Mouse (Mus musculus) retina, postnatal 1 day (tissue): Measurements from ENCODE around the gene Btg2.

Experiments
- DNase-seq: peaks from one replicate; pipeline ENCODE4 v3.0.0-alpha.2; 2012

The Btg2 gene

DNA sequence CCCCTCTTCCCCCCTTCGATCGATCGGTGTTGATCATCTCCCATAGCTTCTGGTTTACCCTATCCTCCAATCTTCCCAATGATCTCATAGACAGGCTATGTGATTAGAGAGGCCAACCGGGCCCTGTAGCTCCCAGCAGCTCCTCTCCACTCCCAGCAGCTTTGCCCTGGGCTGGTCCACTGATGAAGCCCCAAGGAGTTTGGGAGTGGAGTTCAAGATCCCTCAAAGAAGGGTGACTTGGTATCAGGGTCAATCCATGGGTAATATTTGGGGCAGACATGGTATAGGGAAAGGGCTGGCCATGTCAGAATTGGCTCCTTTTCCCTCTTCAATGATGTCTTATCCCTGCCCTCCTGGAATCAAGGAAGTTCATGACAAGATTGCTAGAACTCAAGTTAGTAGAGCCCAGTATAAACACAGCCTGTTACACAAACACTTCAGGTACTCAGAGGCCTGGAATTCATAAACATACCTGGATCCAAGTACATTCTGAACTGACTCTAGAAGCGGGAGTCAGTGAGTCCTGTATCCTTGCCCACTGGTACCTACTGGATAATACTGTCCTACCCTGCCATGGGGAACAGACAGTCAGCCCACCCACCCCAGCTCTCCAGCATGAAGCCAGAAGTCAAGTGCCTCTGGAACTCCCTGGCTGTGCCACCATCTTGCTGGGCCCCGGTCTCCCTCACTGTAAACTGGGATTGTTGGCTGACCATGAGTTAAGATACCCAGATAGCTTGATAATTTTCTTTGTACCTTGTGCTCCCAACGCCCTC lies 18.3 kb upstream of the Btg2 start:
- no peak for DNase-seq

DNA sequence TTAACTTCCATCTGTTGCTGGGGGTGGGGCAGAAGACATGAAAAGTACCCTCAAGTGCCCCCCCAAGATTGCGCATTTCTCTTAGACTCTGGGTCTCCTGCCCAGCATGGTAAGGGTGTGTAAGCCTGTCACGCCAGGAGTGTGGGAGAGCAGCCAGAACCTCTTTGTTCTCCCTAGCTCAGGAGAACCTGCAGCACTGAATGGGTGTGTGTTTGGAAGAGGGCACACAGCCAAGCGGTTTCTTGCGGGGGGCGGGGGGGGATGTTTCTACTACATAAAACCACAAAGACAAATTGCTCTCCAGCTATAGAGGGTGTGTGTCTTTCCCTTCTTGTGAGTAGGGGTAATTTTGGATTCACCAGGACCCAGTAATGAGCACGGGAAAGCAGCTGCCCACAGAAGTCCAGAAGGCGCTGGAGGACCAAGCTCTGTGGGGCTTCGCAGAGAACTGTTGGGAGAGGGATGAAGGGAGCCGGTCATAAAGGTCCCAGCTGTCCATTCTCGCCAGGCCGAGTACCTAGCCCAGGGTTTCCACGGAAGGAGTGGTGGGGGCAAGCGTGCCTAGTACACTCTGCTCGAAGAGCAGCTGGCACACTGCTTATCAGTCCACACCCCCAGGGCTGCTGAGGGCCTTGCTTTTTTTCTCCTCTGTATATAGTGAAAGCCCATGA lies 17.5 kb upstream of the Btg2 start:
- DNase-seq, result peak; percentile 86

DNA sequence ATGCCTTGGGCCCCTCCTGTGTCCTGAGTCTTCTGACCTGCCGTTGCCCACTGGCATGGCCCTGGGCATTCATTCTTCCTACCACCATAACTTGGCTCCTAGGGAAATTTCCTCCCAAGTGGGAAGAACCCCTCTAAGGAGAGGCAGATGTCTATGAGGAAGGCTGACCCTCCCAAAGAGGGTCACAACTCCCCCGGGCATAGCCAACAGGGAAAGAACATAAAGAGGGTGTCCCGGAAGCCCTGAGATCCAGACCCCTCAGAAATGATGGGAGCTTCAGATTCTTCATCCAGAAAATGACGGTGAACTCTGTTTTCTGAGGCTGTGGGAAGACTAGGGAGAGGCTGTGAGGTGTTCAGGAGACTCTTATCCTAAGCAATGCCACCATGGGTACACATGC lies 16.8 kb upstream of the Btg2 start:
- DNase-seq, result no peak

DNA sequence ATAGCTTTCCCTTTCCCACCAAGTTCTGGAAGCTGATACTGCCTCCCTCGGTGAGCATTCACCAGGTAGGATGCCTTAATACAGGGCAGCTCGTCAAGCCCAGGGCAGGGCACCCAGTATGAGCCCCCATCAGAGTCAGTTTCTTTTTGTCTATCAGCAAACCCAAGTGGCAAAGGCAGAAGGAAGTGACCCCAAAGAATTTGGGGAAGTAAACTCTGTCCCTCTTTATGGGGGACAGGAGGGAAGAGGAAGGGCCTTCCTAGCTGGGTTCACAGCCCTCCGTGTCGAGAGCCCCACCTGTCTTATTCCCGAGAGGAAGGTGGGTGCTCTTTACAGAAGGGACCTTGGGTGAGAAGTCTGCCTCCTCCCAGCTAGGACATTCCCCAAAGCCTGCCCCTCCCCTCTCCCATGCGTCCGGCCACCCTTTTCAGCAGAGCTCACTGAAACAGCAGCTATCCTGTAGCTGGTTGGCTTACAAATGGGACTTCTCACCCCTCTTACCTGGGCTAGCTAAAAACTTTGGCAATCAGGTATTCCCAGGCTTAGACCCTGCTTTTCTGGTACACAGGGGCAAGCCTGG lies 16.2 kb upstream of the Btg2 start:
- no peak for DNase-seq

DNA sequence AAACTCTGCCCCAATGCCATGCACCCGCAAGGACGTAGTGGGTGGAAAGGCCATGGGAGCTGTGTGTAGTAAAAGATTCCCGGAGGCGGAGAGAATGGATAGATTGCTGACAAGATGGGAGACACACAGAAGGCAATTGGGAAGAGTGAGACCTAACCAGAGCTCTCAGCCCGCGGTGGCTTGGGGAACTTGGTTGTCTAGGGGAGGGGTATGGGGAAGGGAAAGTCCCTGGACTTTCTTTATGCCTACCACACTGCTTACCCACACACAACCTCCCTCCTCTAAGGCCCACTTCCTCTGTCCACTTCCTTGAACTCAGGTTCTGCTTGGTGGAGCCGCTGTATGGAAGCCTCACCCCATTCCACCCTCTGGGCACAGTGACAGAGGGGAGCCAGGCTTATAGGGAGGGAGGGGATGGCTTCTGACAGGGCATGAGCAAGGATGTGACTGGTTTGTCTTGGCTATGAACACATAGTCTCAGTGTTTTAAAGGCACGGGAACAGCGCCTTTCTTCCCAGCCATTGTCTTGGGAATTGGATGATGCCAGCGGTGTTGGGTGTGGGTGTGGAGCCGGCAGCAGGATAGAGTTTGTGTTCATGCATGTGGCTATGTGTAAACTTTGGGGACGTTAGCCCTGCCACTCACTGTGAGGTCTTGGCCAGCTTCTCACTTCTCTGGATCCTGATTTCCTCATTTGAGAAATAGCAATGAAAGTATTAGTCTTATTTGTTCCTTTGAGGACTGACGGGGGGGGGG lies 15.0 kb upstream of the Btg2 start:
- no peak for DNase-seq

DNA sequence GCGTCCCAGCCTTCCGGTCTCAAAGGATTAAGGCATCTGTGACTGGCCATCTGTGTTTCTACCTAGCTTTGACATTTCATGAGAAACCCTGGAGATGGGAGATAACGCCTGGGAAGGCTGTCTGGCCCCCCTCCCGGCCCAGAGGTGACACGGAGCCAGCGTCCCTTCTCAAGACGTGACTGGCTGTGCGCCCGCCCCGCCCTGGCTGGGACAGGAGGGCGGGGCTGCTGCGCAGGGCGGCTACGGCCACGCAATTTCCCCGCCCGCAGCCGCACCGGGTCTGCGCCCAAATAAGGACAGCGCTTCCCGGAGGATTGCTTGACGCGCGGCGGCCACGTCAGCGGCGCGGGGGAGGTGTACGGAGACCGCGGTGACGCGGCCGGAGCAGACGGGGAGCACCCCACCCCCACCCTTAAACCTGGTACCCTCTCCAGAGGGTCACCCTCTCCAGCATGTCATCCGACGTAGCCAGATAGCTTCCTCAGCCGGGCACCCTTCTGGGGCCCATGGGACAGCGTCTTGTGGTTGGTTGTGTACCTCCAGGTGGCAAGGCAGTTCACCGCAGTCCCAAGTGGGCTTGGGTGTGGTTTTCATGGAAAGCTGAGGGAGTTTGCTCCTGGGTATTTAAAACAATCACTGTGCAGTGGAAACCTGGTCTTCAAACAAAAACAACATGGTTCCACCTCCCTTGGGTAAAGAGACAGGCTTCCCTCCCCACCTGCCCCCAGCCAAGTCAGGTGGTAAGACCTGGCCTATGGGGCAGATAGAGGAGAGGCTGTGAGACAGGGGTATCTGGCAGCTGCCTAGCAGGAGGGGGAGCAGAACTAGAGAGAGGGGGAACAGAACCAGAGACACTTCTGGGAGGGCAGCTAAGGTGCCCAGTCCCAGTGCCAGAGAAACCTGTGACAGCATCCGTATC lies 14.2 kb upstream of the Btg2 start:
- DNase-seq, result peak; percentile 93

DNA sequence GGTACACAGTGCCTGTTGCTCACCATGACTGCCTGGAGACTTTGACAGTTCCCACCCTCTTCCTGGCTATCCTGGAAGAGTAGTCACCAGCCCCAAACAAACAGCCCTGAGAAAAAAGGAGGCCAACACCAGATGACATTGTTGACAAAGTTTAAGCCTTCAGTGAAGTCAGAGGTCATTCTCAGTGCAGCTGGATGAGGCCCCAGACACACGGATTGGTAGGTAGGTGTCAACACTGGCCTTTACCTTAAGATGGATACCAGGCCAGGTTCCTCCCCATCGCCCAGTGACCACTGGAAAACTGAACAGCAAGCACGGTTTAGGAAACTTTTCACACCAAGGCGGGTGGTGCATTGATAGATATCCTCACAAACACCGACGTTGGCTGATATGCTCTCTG lies 13.4 kb upstream of the Btg2 start:
- DNase-seq, result no peak

DNA sequence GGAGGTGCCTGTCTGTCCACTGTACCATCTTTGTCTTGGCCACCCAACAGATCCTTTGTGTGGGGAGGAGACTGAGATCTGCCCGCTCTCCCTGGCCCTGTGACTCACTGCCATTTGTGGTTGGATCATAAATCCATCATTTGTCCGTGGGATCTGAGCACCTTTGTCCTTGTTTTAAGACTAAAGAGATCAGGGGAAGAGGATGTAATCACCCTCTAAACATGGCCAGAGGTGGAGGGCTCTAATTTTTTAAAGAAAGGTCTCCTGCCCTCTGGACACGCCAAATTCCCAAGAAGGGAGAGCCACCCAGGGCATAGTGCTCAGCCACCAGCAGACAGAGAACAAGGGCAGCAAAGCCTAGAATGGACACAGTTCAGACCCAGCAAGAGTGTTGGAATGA lies 12.9 kb upstream of the Btg2 start:
- no peak for DNase-seq

DNA sequence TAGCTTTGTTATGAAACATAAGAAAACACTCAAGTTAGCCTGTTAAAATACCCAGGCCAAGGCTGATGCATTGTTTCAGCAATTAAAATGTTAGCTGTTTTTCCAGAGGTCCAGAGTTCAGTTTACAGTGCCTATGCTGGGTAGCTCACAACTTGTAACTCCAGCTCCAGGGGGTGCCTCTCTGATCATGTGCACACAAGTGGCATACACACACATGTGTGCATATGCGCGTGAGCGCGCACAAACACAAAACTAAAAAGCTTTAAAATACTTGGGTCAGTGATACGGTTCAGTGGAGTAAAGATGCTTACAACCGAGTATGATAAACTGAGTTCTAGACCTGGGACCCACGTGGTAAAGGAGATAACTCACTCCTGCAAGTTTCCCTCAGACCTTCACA lies 10.2 kb upstream of the Btg2 start:
- DNase-seq, result no peak

DNA sequence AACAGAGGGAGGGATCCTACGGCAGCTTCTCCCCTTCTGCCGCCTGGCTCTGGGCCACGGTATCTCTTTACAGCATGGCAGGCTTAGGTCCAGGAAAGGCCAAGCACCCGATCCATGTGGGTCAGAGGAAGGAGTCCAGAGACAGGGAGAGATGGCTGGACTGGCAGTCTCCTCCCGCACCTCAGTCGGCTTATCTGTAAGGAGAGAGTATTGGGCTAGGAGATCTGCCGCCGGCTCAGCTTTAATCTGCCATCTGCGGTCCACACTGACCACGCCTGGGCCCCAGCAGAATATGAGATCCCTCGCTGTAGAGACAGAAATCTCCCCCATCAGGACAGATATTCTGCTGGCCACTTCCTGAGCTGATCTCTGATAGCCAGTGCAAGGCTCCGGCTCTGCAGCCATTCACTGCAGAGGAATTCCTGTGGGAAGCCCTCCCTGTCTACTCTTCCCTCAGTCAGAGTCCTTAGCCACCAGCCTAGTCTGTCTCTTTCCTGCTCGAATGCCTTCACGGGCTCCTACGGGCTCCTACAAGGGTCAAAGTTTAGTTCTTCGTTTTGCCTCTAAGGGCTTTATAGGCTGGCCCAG lies 8.0 kb upstream of the Btg2 start:
- DNase-seq, result peak; percentile 67

DNA sequence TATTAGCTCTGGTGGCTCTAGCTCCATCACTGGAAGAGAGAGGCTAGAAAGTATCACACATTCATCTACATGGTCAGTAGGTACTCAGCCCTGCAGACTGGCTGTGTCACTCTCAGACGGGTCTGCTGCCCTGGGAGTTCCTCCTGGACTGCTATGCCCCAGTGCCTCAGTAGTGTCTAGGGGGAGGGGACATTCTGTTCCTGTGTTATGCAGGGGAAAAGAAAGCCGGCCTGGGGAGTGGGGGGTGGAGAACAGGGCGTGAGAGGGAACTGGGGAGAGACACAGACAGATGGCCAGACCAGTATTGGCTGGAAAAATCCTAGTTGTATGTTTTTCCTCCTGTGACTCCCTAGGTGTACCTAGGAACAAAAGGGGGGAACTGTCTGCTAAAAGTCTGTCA lies 7.1 kb upstream of the Btg2 start:
- no peak for DNase-seq

DNA sequence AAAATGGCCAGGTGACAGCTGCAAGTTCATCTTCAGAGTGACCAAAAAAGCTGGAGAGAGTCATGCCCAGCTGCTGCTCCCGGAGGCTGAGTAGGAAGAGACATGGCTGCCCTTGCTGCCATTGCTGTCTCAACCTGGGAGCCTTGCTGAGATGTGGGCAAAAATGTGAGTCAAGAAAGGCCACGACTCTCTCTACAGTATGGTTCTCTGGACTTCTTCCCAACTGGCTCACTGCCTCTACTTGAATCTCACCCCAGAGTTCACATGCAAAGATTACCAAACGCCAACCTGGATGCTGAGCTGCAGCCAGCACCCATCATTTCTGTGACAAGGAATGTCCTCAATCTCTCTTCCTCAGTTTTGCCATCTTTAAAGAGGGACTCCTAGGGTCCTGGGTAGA lies 5.2 kb upstream of the Btg2 start:
- DNase-seq, result no peak

DNA sequence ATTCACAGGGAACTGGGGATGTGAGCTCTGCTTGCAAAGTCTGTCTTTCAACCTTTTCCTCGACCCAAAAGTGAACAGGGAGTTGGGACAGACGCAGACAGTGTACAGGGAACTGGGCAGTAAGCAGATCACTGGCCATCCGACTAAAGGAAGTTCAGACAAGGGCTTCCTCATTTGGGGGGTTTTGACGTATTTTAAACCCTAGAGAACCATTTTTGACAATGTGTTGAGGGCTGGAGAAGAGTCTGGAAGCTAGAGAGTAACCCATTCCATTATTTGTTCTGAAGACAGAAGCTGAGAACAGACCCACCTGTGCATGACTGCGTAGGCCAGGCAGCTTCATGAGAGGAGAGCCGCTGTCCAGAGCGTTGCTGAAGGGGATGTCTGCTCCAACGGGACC lies 4.8 kb upstream of the Btg2 start:
- DNase-seq, result no peak

DNA sequence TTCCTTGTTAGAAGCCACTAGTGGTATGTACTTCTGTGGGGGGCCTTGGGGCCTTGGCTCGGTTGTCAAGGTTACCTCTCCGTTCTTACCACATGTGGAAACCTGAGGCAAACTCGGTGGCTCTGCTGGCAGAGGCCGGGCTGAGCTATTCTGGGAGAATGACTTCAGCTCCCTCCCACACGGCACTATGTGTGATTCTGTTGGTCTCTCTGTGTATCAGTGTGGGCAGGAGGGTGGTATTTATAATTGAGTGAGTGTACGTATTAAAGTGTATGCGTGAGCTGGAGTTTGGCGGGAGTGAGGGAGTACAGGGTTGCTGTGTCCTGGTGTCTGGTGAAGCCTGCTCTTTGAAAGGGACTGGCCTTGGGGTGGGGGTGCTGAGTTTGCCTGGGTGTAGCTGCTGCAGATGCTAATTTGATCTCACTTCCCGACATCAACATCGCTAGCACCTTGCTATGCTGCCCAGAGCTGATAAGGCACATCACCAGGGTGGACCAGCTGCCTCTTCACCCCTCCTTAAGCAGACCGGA lies 4.1 kb upstream of the Btg2 start:
- no peak for DNase-seq

DNA sequence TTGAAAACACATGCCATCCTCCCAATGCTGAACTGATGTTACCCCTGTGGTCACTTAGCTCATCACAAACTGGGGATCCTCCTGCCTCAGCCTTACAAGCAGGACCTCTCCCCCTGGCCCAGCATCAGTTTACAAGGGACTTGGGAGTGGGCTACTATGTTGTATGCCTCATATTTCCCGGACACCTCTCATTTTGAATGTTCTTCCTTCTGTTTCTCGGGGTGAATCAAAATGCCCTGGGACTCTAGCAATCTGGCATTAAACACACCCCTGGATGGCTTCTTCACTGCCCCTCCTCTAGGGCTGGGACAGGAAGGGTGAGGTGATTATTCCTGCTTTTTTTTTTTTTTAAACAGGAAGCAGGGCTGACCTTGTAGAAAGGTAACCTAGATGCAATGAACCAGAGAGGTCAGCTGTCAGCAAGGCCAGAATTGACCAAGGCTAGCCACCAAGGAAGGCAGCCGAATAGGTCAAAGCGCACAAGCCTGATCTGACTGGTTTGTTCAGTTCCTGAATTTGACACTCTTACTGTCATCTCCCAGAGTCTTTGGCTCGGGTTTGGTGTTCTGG lies 2.0 kb upstream of the Btg2 start:
- no peak for DNase-seq

DNA sequence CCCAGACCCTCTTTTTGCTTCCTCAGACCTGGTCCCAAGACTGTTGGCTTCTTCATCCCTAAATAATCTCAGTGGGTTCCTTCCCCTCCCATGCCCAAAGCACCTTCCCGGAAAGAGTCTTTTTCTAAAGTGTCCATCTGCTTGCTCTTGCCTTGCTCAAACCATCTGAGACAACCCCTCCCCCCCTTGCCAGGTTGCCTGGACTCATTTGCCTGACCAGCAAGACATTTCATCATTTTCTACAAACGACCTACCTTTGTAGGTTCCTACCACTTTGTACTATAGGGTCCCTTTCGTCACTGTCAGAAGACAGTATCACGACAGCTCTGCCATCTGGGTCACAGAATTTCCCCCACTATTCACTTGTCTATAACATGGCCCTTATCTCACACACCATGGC lies 1.5 kb upstream of the Btg2 start:
- no peak for DNase-seq

DNA sequence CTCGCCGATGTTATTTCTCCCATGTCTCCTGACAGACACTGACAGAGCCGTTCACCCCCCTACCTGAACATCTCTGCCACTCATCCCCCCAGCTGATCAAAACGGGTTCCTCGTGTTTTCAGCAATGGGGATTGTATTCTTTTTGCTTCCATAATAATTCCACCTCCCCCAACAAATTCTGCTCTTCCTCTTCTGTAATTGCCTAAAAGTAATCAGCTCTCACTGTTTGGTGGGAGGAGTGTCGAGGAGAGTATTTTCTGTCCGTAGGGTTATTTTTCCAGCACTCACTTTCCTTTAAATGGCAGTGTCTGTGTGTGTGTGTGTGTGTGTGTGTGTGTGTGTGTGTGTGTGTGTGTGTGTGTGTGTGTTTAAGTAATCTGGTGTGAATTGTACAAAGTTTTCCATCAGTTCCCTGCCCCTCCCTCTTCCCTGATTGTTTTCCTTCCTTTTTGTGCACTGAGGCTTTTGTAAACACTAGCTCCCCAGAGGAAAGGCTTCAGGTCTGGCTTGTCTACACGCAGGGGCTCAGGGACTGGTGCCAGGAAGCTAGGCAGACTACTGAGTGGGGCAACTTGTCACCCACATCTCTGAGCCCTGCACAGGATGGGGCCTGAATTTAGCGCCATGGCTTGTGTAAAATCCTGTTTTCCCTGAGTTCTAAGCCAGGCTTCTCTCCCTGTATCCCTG lies 700 bp upstream of the Btg2 start:
- no peak for DNase-seq

DNA sequence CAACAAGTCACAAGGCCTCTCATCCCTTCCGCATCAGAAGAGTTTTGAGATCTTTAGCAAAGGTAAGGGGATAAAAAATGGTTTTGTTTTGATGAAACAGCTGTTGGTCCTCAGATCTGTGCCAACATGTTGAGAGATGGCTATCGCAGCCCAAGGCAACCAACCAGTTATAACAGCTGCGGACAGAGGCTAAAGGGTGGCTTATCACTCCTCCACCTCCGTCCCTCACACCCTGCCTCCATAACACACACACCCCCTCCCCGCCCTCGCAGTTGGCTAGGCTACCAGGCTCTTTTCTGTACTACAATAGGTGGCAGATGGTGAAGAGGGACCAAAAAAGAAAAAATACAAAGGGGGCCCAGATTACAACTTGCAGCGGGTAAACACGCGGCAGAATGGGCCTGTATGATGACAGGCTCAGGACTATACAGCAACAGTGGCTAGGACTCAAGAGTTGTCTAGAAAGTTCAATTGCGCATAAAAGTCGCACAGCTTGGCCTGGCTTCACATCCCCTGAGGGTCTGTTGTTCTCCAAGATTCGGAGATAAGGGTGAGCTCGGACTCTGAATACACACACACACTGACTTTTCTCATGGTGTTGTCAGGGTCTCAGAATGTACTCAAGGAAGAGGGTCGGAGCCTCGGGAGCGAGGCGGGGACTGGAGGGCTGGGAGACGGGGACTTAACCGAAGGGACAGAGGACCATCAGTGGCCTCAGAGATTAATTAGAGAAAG lies 692 bp downstream of the Btg2 start:
- DNase-seq, result no peak

DNA sequence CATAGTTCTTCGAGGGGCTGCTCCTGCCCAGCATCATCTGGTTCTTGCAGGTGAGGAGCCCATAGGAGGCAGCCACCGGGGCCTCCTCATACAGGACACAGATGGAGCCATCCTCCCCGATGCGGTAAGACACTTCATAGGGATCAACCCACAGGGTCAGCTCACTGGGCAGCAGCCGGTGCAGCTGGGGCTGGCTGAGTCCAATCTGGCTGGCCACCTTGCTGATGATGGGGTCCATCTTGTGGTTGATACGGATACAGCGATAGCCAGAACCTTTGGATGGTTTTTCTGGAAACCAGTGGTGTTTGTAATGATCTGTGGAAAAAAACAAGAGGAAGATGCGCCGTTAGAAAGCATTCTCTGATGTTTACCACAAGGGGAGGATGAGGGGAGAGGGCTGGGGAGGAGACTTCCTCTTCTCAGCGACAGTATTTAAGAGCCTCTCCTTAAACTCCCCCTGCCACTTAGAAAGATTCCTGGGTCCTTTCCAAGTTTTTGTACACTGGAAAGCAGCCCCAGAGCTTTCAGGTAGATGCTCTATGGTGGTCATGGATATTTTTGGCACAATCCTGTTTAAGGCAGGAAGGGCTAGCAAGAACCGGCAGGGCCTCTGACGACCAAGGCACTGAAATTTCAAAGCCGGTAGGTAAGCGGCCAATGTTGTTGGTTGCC lies 1.4 kb downstream of the Btg2 start:
- peak; percentile 76 for DNase-seq

DNA sequence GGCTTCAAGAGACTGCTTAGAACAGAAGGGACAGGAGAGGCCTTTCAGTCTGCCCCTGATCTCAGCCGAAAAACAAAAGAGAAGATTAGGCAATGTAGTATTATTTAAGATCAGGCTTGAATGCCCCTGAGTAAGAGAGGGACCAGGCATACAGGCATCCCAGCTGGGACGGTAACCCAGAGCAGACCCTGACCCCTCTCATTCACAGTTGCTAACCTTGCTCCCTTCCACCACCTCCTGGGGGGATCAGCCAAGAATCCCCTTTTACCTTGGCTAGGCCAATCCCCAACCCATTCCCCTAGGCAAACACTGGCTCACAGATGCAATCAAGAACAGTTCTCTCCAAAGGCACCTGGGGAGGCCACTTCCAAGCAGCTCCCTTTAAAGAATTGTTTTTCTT lies 2.1 kb downstream of the Btg2 start:
- no peak for DNase-seq
